Mouse (Mus musculus): ENCODE measurements around the gene Clic4. TPM values are rescaled to one million over a fixed set of nuclear protein-coding genes. Genes with fewer than 3 reads are reported as not detected.

Clic4 gene
- polyA plus RNA-seq, 1 experiment from 2014 or later = 66.9 TPM

DNA sequence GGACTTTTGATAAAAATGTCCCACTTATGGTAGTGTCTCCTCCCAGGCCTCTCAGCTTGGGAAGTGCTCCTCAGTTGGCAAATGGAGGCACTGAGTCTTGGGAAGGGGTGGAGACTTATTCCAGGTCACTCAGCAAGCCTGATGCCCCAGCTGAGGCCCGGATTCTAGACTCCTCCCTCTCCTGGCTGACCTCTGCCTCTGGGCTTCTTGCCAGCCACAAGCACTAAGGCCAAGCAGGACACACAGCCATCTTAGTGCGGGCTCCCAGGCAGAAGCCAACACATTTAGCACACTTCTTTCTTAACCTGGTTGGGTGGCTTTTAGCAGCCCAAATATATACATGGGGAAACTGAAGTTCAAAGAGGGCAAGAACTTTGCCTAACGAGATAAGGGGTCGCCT lies 33.9 kb upstream of the Clic4 start:
- Histone ChIP-seq H3K4me1 (replicated peaks; ENCODE audit: control insufficient read depth, insufficient read depth, low read length) (no peaks in the 10 kb centered on the region), H3K9ac (ENCODE audit: low read depth, low read length) (no peak overlapping the region), H3K36me3 (ENCODE audit: control insufficient read depth, insufficient read depth) (no peaks in the 10 kb centered on the region), H3K27ac (ENCODE audit: low read depth, low read length) (no peak overlapping the region), H3K4me3 (ENCODE audit: low read depth, low read length) (no peak overlapping the region), H3K27me3 (replicated peaks; ENCODE audit: control insufficient read depth, insufficient read depth, low read length) (no peaks in the 10 kb centered on the region), H3K9me3 (ENCODE audit: control insufficient read depth) (no peaks in the 10 kb centered on the region), H3K4me2 (replicated peaks; ENCODE audit: low read depth) (no peak overlapping the region)
- ATAC-seq = no peak
- WGBS = 50% methylated on average over 4 of the region's 4 CpGs
- TF ChIP-seq CTCF (IDR thresholded peaks at IDR 0.05; ENCODE audit: low read depth) = no peak

DNA sequence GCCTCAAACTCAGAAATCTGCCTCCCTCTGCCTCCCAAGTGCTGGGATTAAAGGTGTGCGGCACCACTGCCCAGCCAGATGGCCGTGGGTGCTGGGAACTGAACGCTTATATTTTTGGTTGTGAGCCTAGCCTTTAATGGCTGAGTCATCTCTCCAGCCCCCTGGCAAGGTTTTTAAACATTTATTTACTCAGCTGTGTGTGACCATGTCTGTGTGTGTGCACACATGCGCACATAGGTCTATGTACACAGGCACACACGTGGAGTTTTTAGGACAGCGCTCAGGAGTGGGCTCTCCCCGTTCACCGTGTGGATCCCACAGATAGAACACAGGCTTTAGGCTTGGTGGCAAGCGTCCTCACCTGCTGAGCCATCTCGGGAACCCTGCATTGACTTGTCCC lies 29.6 kb upstream of the Clic4 start:
- H3K27me3 ChIP-seq (replicated peaks; ENCODE audit: control insufficient read depth, insufficient read depth, low read length) = no peaks in the 10 kb centered on the region
- H3K4me1 ChIP-seq (replicated peaks; ENCODE audit: control insufficient read depth, insufficient read depth, low read length) = no peaks in the 10 kb centered on the region
- H3K4me3 ChIP-seq (ENCODE audit: low read depth, low read length) = no peak overlapping the region
- ATAC-seq = no peak
- 79% methylated on average over 10 of the region's 10 CpGs for WGBS
- no peak for TF ChIP-seq CTCF (IDR thresholded peaks at IDR 0.05; ENCODE audit: low read depth)
- H3K9ac ChIP-seq (ENCODE audit: low read depth, low read length) = no peak overlapping the region
- no peaks in the 10 kb centered on the region for H3K9me3 ChIP-seq (ENCODE audit: control insufficient read depth)
- no peaks in the 10 kb centered on the region for H3K36me3 ChIP-seq (ENCODE audit: control insufficient read depth, insufficient read depth)
- no peak overlapping the region for H3K27ac ChIP-seq (ENCODE audit: low read depth, low read length)
- no peak overlapping the region for H3K4me2 ChIP-seq (replicated peaks; ENCODE audit: low read depth)

DNA sequence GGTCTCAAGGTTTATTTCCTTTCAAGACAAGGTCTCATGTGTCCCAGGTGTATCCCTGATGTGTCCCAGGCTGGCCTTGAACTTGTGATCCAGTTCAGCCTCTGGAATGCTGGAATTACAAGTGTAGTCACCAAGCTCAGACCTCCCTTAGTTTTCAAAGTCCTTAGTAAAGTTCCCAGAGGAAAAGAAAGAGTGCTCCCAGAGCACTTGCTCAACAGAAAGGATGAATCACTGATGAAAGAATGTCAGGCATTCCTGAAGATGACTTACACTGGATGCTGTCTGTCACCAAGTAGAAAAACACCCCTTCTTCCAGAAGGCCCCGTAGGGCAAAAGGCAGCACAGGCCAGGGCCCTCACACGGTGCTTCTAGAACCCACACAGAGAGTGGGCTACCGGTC lies 28.6 kb upstream of the Clic4 start:
- no peak overlapping the region for H3K4me2 ChIP-seq (replicated peaks; ENCODE audit: low read depth)
- H3K9ac ChIP-seq (ENCODE audit: low read depth, low read length) = no peak overlapping the region
- TF ChIP-seq CTCF (IDR thresholded peaks at IDR 0.05; ENCODE audit: low read depth) = no peak
- H3K36me3 ChIP-seq (ENCODE audit: control insufficient read depth, insufficient read depth) = no peaks in the 10 kb centered on the region
- no peaks in the 10 kb centered on the region for H3K9me3 ChIP-seq (ENCODE audit: control insufficient read depth)
- H3K4me3 ChIP-seq (ENCODE audit: low read depth, low read length) = no peak overlapping the region
- no peak overlapping the region for H3K27ac ChIP-seq (ENCODE audit: low read depth, low read length)
- 63% methylated on average over 3 of the region's 3 CpGs for WGBS
- no peaks in the 10 kb centered on the region for H3K4me1 ChIP-seq (replicated peaks; ENCODE audit: control insufficient read depth, insufficient read depth, low read length)
- no peaks in the 10 kb centered on the region for H3K27me3 ChIP-seq (replicated peaks; ENCODE audit: control insufficient read depth, insufficient read depth, low read length)
- no peak for ATAC-seq

DNA sequence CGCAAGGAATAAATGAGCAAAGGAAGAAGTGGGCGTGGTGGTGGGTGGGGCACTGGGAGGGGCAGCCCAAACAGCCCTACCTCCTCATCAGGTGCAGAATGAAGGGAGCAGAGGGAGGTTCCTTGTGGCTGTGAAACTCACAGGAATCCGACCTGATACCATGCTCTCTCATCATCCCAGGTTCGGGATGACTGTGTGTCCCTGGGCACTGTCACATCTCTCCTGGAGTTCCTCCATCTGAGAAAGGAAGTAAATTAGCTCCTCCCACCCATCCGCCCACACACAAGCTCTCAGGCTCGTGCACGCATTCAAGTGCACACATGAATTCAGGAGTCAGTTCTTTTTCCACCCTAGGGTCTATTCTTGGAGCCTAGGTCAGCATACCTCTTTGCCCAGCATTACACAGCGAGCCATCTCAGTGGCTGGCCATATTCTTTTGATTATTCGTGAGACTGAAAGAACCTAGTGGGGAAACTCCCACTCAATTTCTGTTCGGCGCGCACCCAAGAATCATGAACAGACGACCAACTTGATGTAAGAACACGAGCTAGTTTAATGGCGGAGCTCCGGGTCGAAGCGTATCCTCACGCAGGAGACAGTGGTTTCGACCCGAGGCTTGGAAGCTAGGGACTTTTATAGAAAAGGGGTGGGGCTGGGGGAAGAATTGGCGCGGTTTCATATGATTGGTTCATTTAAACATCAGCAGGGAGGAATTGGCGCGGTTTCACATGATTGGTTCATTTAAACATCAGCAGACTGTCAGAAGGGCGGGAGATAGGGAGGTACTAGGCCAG lies 27.8 kb upstream of the Clic4 start:
- Histone ChIP-seq H3K4me2 (replicated peaks; ENCODE audit: low read depth) (no peak overlapping the region), H3K36me3 (ENCODE audit: control insufficient read depth, insufficient read depth) (no peaks in the 10 kb centered on the region), H3K27ac (ENCODE audit: low read depth, low read length) (no peak overlapping the region), H3K4me3 (ENCODE audit: low read depth, low read length) (no peak overlapping the region), H3K9ac (ENCODE audit: low read depth, low read length) (no peak overlapping the region), H3K4me1 (replicated peaks; ENCODE audit: control insufficient read depth, insufficient read depth, low read length) (no peaks in the 10 kb centered on the region), H3K9me3 (ENCODE audit: control insufficient read depth) (no peaks in the 10 kb centered on the region), H3K27me3 (replicated peaks; ENCODE audit: control insufficient read depth, insufficient read depth, low read length) (no peaks in the 10 kb centered on the region)
- WGBS = 88% methylated on average over 26 of the region's 26 CpGs
- TF ChIP-seq CTCF (IDR thresholded peaks at IDR 0.05; ENCODE audit: low read depth) = no peak
- no peak for ATAC-seq

DNA sequence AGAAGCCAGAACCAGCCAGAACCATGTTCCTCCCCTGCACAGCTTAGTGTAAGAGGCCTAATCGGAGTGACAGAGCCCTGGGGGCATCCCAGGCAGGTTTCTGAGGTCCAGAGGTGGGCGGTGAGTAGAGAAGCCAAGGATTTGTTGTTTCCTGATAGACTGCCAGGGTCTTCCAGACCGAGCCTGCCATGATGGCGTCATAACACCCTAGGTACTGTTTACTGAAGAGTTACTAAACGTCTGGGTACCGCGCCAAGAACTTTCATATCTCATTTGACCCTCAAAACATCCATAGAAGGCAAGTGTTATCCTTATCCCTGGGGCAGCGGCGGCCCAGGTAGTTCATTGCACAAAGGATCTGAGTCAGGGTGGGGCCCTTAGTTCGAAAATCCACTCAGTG lies 26.1 kb upstream of the Clic4 start:
- H3K9me3 ChIP-seq (ENCODE audit: control insufficient read depth) = no peaks in the 10 kb centered on the region
- WGBS = 56% methylated on average over 10 of the region's 10 CpGs
- H3K4me2 ChIP-seq (replicated peaks; ENCODE audit: low read depth) = no peak overlapping the region
- H3K4me1 ChIP-seq (replicated peaks; ENCODE audit: control insufficient read depth, insufficient read depth, low read length) = no peaks in the 10 kb centered on the region
- no peak; the same call in 1 of the 2 replicates for ATAC-seq
- no peaks in the 10 kb centered on the region for H3K27me3 ChIP-seq (replicated peaks; ENCODE audit: control insufficient read depth, insufficient read depth, low read length)
- no peaks in the 10 kb centered on the region for H3K36me3 ChIP-seq (ENCODE audit: control insufficient read depth, insufficient read depth)
- no peak overlapping the region for H3K27ac ChIP-seq (ENCODE audit: low read depth, low read length)
- TF ChIP-seq CTCF (IDR thresholded peaks at IDR 0.05; ENCODE audit: low read depth) = no peak
- H3K9ac ChIP-seq (ENCODE audit: low read depth, low read length) = no peak overlapping the region
- no peak overlapping the region for H3K4me3 ChIP-seq (ENCODE audit: low read depth, low read length)

DNA sequence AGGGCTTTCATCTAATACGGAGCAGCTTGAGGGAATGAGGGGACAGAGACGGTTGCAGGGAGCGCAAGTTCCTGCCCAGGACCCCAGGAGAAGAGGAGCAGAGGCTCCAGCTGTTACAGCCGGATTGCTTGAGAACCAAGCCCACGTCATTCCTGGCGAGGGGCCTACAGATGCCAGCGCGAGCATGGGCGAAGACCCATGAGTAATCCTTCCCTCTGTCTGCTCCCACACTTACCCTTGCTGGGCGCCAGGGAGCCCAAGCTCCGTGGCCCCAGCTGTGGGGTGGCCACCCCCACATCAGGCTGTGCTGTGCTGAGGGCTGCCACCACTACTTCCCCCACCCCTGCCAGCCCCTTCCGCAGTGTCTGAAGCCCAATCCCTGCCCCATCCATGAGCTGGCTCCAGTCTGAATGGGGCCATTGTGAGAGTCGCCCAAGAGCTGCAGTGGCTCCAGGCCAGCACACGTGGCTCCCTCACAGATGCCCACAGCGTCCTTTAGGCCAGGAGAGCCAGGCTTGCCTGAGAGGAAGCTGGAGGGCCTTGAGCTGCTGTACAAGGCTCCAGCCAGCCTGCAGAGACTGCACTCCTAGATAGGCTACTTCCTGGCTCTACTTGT lies 25.4 kb upstream of the Clic4 start:
- Histone ChIP-seq H3K27me3 (replicated peaks; ENCODE audit: control insufficient read depth, insufficient read depth, low read length) (no peaks in the 10 kb centered on the region), H3K36me3 (ENCODE audit: control insufficient read depth, insufficient read depth) (no peaks in the 10 kb centered on the region), H3K9ac (ENCODE audit: low read depth, low read length) (no peak overlapping the region), H3K27ac (ENCODE audit: low read depth, low read length) (no peak overlapping the region), H3K4me1 (replicated peaks; ENCODE audit: control insufficient read depth, insufficient read depth, low read length) (no peaks in the 10 kb centered on the region), H3K9me3 (ENCODE audit: control insufficient read depth) (no peaks in the 10 kb centered on the region), H3K4me2 (replicated peaks; ENCODE audit: low read depth) (no peak overlapping the region), H3K4me3 (ENCODE audit: low read depth, low read length) (no peak overlapping the region)
- 76% methylated on average over 15 of the region's 15 CpGs for WGBS
- TF ChIP-seq CTCF (IDR thresholded peaks at IDR 0.05; ENCODE audit: low read depth) = no peak
- 0 out of 2 replicates have a peak, but pooled peaks have one; percentile 25 for ATAC-seq
